26 mouse cellular contexts compared by ENCODE assay signal in genomic region chr1:182229381-182229780, GRCm38 (mm10).
"Had no signal": no experiment of that assay in that cellular context is flagged by ENCODE, and none has a peak within 500 bp of the region (broad histone marks: within the 10 kb centered on the region; RNA-seq: fewer than 3 reads in every experiment).

No protein-coding gene starts in this region.

- H3K4me2 ChIP-seq: heart, embryonic 11.5 days; heart, embryonic 13.5 days; heart, embryonic 15.5 days; hindbrain, embryonic 12.5 days; hindbrain, embryonic 14.5 days; intestine, embryonic 15.5 days; limb, embryonic 12.5 days had no signal

- ATAC-seq: hindbrain, embryonic 16.5 days; inflammation-experienced regulatory T-cells, adult 6 months; intestine, embryonic 15.5 days; intestine, postnatal 0 days had no signal

- H3K4me3 ChIP-seq: gastrocnemius, adult 2 months; heart, embryonic 13.5 days; heart, embryonic 15.5 days; hindbrain, embryonic 10.5 days; hindbrain, embryonic 12.5 days; intestine, embryonic 15.5 days; layer of hippocampus, adult 2 months; left cerebral cortex, adult 2 months; limb, embryonic 10.5 days; limb, embryonic 12.5 days had no signal

- H3K27me3 ChIP-seq: heart, embryonic 13.5 days; heart, embryonic 15.5 days; hindbrain, embryonic 12.5 days; intestine, embryonic 15.5 days; limb, embryonic 12.5 days had no signal

- DNase-seq: gastrocnemius, adult 2 months; gastrocnemius, postnatal 10 days; gastrocnemius, postnatal 25 days; heart, adult 18-20 months; heart, postnatal 14 days; heart, postnatal 4 days; kidney, adult 18-20 months; kidney, adult 8-10 months; kidney, postnatal 10 days; kidney, postnatal 25 days; kidney, postnatal 4 days; liver had no signal

- H3K27ac ChIP-seq: gastrocnemius, adult 2 months; heart, embryonic 13.5 days; heart, embryonic 15.5 days; hindbrain, embryonic 10.5 days; hindbrain, embryonic 12.5 days; hindbrain, embryonic 14.5 days; intestine, embryonic 15.5 days; layer of hippocampus, adult 2 months; left cerebral cortex, adult 2 months; limb, embryonic 10.5 days; limb, embryonic 12.5 days had no signal

- H3K9me3 ChIP-seq: heart, embryonic 15.5 days; intestine, embryonic 15.5 days had no signal

- H3K36me3 ChIP-seq: heart, embryonic 13.5 days; heart, embryonic 15.5 days; hindbrain, embryonic 10.5 days; hindbrain, embryonic 12.5 days; intestine, embryonic 15.5 days; limb, embryonic 10.5 days; limb, embryonic 12.5 days had no signal

- H3K9ac ChIP-seq: heart, embryonic 13.5 days; heart, embryonic 15.5 days; hindbrain, embryonic 12.5 days; hindbrain, embryonic 14.5 days; intestine, embryonic 15.5 days; limb, embryonic 12.5 days had no signal

- H3K4me1 ChIP-seq: heart, embryonic 13.5 days; heart, embryonic 15.5 days; hindbrain, embryonic 10.5 days; hindbrain, embryonic 12.5 days; intestine, embryonic 15.5 days had no signal
